Mouse (Mus musculus): ENCODE measurements around the gene Gm42420. TPM values are rescaled to one million over a fixed set of nuclear protein-coding genes. Genes with fewer than 3 reads are reported as not detected.

Gene Gm42420
- 1.5 TPM in 1 of 2 replicates, not detected in the other for polyA plus RNA-seq (2016; fragmentation: Nextera tagmentation; extraction: Ambion mirVana)

- Histone ChIP-seq H3K36me3 (peaks cover 66% of the 10 kb centered on the region), H3K4me3 (no peak within 1 kb of the TSS), H3K27me3 (ENCODE audit: insufficient read depth, poor library complexity, severe bottlenecking) (no peaks in the 10 kb centered on the region), H3K27ac (no peak within 1 kb of the TSS), H3K4me1 (0 out of 2 replicates have a peak, but pooled peaks cover 6% of the 10 kb centered on the region), H3K9me3 (no peaks in the 10 kb centered on the region)
- 76% methylated on average over 6 of the region's 6 CpGs for WGBS
- DNase-seq (ENCODE audit: low spot score): no peak
These were observed at the start of gene Gm42420 for GRCm38 (mm10) chr6:39585517-39585916. TSS of gene Gm42420 (plus strand) at chr6:39585753.

GRCm38 (mm10) chr6:39536621-39537020 is 48.9 kb upstream of the Gm42420 start:
- no peak for DNase-seq (ENCODE audit: low spot score)
- H3K36me3 ChIP-seq: peaks cover 9% of the 10 kb centered on the region
- WGBS: 30% methylated on average over 1 of the region's 1 CpGs
- H3K4me3 ChIP-seq: no peak overlapping the region
- H3K27ac ChIP-seq: no peak overlapping the region
- H3K27me3 ChIP-seq (ENCODE audit: insufficient read depth, poor library complexity, severe bottlenecking): no peaks in the 10 kb centered on the region
- peaks cover 35% of the 10 kb centered on the region for H3K4me1 ChIP-seq
- 0 out of 2 replicates have a peak, but pooled peaks cover 2% of the 10 kb centered on the region for H3K9me3 ChIP-seq

GRCm38 (mm10) chr6:39537276-39537675 is 48.3 kb upstream of the Gm42420 start:
- no peak for DNase-seq (ENCODE audit: low spot score)
- Histone ChIP-seq H3K36me3 (peaks cover 9% of the 10 kb centered on the region), H3K27me3 (ENCODE audit: insufficient read depth, poor library complexity, severe bottlenecking) (no peaks in the 10 kb centered on the region), H3K4me1 (peaks cover 36% of the 10 kb centered on the region), H3K4me3 (no peak overlapping the region), H3K27ac (no peak overlapping the region), H3K9me3 (0 out of 2 replicates have a peak, but pooled peaks cover 2% of the 10 kb centered on the region)
- 92% methylated on average over 5 of the region's 5 CpGs for WGBS

GRCm38 (mm10) chr6:39538227-39538626 is 47.3 kb upstream of the Gm42420 start:
- 72% methylated on average over 8 of the region's 8 CpGs for WGBS
- 0 out of 2 replicates have a peak overlapping the region, but pooled peaks have one; percentile 81 for H3K27ac ChIP-seq
- no peak for DNase-seq (ENCODE audit: low spot score)
- no peaks in the 10 kb centered on the region for H3K27me3 ChIP-seq (ENCODE audit: insufficient read depth, poor library complexity, severe bottlenecking)
- no peak overlapping the region for H3K4me3 ChIP-seq
- 0 out of 2 replicates have a peak, but pooled peaks cover 2% of the 10 kb centered on the region for H3K9me3 ChIP-seq
- peaks cover 45% of the 10 kb centered on the region for H3K4me1 ChIP-seq
- H3K36me3 ChIP-seq: peaks cover 9% of the 10 kb centered on the region

- no peaks in the 10 kb centered on the region for H3K9me3 ChIP-seq
- peaks cover 58% of the 10 kb centered on the region for H3K4me1 ChIP-seq
These were observed 45.8 kb upstream of the Gm42420 start for GRCm38 (mm10) chr6:39539679-39540155.

GRCm38 (mm10) chr6:39540563-39540962 is 45.0 kb upstream of the Gm42420 start:
- Histone ChIP-seq H3K4me1 (peaks cover 65% of the 10 kb centered on the region), H3K36me3 (peaks cover 2% of the 10 kb centered on the region; the same call in 1 of the 2 replicates), H3K9me3 (no peaks in the 10 kb centered on the region), H3K4me3 (no peak overlapping the region), H3K27me3 (ENCODE audit: insufficient read depth, poor library complexity, severe bottlenecking) (no peaks in the 10 kb centered on the region), H3K27ac (peak overlapping the region; percentile 81)
- DNase-seq (ENCODE audit: low spot score): no peak
- 45% methylated on average over 2 of the region's 2 CpGs for WGBS

More at GRCm38 (mm10) chr6:39539679-39540155, 45.8 kb upstream of the Gm42420 start:
- Histone ChIP-seq H3K27me3 (ENCODE audit: insufficient read depth, poor library complexity, severe bottlenecking) (no peaks in the 10 kb centered on the region), H3K27ac (peak overlapping the region; percentile 81), H3K36me3 (no peaks in the 10 kb centered on the region), H3K4me3 (peak overlapping the region; percentile 38)
- DNase-seq (ENCODE audit: low spot score): no peak
- 11% methylated on average over 7 of the region's 7 CpGs for WGBS

- Histone ChIP-seq H3K9me3 (no peaks in the 10 kb centered on the region), H3K4me1 (peaks cover 67% of the 10 kb centered on the region), H3K27me3 (ENCODE audit: insufficient read depth, poor library complexity, severe bottlenecking) (no peaks in the 10 kb centered on the region), H3K4me3 (no peak overlapping the region; the same call in 1 of the 2 replicates), H3K36me3 (peaks cover 13% of the 10 kb centered on the region; the same call in 1 of the 2 replicates), H3K27ac (peak overlapping the region; percentile 85)
- 33% methylated on average over 15 of the region's 15 CpGs for WGBS
- DNase-seq (ENCODE audit: low spot score): peak; percentile 88
These were observed 42.6 kb upstream of the Gm42420 start for GRCm38 (mm10) chr6:39542631-39543597.

GRCm38 (mm10) chr6:39543769-39544420 is 41.7 kb upstream of the Gm42420 start:
- H3K4me3 ChIP-seq: no peak overlapping the region
- 58% methylated on average over 15 of the region's 15 CpGs for WGBS

GRCm38 (mm10) chr6:39545474-39545873 is 40.1 kb upstream of the Gm42420 start:
- H3K4me1 ChIP-seq: peaks cover 46% of the 10 kb centered on the region
- WGBS: 86% methylated on average over 7 of the region's 7 CpGs
- H3K4me3 ChIP-seq: no peak overlapping the region
- no peak for DNase-seq (ENCODE audit: low spot score)
- peaks cover 18% of the 10 kb centered on the region; the same call in 1 of the 2 replicates for H3K36me3 ChIP-seq
- no peaks in the 10 kb centered on the region for H3K27me3 ChIP-seq (ENCODE audit: insufficient read depth, poor library complexity, severe bottlenecking)
- H3K9me3 ChIP-seq: no peaks in the 10 kb centered on the region
- H3K27ac ChIP-seq: 0 out of 2 replicates have a peak overlapping the region, but pooled peaks have one; percentile 16

More at GRCm38 (mm10) chr6:39543769-39544420, 41.7 kb upstream of the Gm42420 start:
- H3K9me3 ChIP-seq: no peaks in the 10 kb centered on the region
- no peak for DNase-seq (ENCODE audit: low spot score)
- H3K27me3 ChIP-seq (ENCODE audit: insufficient read depth, poor library complexity, severe bottlenecking): no peaks in the 10 kb centered on the region
- H3K4me1 ChIP-seq: peaks cover 62% of the 10 kb centered on the region
- peak overlapping the region; percentile 85 for H3K27ac ChIP-seq
- peaks cover 18% of the 10 kb centered on the region; the same call in 1 of the 2 replicates for H3K36me3 ChIP-seq

GRCm38 (mm10) chr6:39548030-39548429 is 37.5 kb upstream of the Gm42420 start:
- H3K27me3 ChIP-seq (ENCODE audit: insufficient read depth, poor library complexity, severe bottlenecking): no peaks in the 10 kb centered on the region
- no peak overlapping the region; the same call in 1 of the 2 replicates for H3K27ac ChIP-seq
- peaks cover 30% of the 10 kb centered on the region for H3K36me3 ChIP-seq
- no peak for DNase-seq (ENCODE audit: low spot score)
- no peaks in the 10 kb centered on the region for H3K9me3 ChIP-seq
- H3K4me1 ChIP-seq: peaks cover 44% of the 10 kb centered on the region
- no peak overlapping the region for H3K4me3 ChIP-seq
- 77% methylated on average over 5 of the region's 5 CpGs for WGBS

- no peak overlapping the region for H3K4me3 ChIP-seq
- H3K4me1 ChIP-seq: peaks cover 47% of the 10 kb centered on the region
- H3K9me3 ChIP-seq: no peaks in the 10 kb centered on the region
- no peak for DNase-seq (ENCODE audit: low spot score)
- peak overlapping the region; percentile 42 for H3K27ac ChIP-seq
- no peaks in the 10 kb centered on the region for H3K27me3 ChIP-seq (ENCODE audit: insufficient read depth, poor library complexity, severe bottlenecking)
- H3K36me3 ChIP-seq: peaks cover 27% of the 10 kb centered on the region
- 54% methylated on average over 8 of the region's 8 CpGs for WGBS
These were observed 33.4 kb upstream of the Gm42420 start for GRCm38 (mm10) chr6:39551981-39552636.
